Mouse (Mus musculus) heart, embryonic 15.5 days (tissue): ENCODE data around the gene Zc3h12d. TPM values are rescaled to one million over a fixed set of nuclear protein-coding genes. Genes with fewer than 3 reads are reported as not detected.
"Not testable (repeated sequence)": the region's sequence is repeated elsewhere in the genome, so short reads cannot be mapped to it uniquely, and the experiment has no call there.

Experiments
- ATAC-seq: fragments of 200-750 bp; cut with Nextera tagmentation; replicated peaks from 2 replicates; pipeline ENCODE4 v1.8.0; 2017; ENCODE audit warnings: low read depth, moderate TSS enrichment; ENCODE audit not compliant: insufficient number of reproducible peaks, insufficient read depth, low FRiP score
- H3K27ac ChIP-seq: fragments of 300-500 bp; sonication (generic); 2 replicates; pipeline ENCODE4 v1.5.1; 2015; ENCODE audit warnings: mild to moderate bottlenecking, inconsistent platforms
- H3K27me3 ChIP-seq: fragments of 300-500 bp; sonication (generic); 2 replicates; pipeline ENCODE4 v1.6.1; 2015; ENCODE audit warnings: inconsistent platforms
- H3K36me3 ChIP-seq: fragments of 300-500 bp; sonication (generic); 2 replicates; pipeline ENCODE4 v1.6.1; 2015; ENCODE audit warnings: mild to moderate bottlenecking, inconsistent platforms
- H3K4me1 ChIP-seq: fragments of 300-500 bp; sonication (generic); replicated peaks from 2 replicates; pipeline ENCODE4 v1.6.1; 2015; ENCODE audit warnings: inconsistent platforms
- H3K4me2 ChIP-seq: fragments of 300-500 bp; sonication (generic); 2 replicates; pipeline ENCODE4 v1.6.1; 2015; ENCODE audit warnings: inconsistent platforms, mild to moderate bottlenecking, moderate library complexity
- H3K4me3 ChIP-seq: fragments of 300-500 bp; sonication (generic); 2 replicates; pipeline ENCODE4 v1.5.1; 2015; ENCODE audit warnings: mild to moderate bottlenecking, inconsistent platforms
- H3K9ac ChIP-seq: fragments of 300-500 bp; sonication (generic); 2 replicates; pipeline ENCODE4 v1.6.1; 2015; ENCODE audit warnings: mild to moderate bottlenecking, inconsistent platforms
- H3K9me3 ChIP-seq: fragments of 300-500 bp; sonication (generic); replicated peaks from 2 replicates; pipeline ENCODE4 v1.6.1; 2016; ENCODE audit warnings: inconsistent platforms
- WGBS: fragments of 180-500 bp; shearing (Covaris S2); methylation state at CpG from one replicate; pipeline ENCODE4 v1.1.7; 2015; ENCODE audit warnings: mixed read lengths; 5-methylcytosine and 5-hydroxymethylcytosine counted together
- polyA plus RNA-seq: library from polyadenylated mRNA; unstranded; fragments of >200 nt; fragmentation: Nextera tagmentation; extraction: Ambion mirVana; gene quantifications from 2 replicates; pipeline ENCODE4 v1.2.1, GENCODE M21; 2015

The Zc3h12d gene
- polyA plus RNA-seq, 1 experiment from 2014 or later, result 0.20 TPM

DNA sequence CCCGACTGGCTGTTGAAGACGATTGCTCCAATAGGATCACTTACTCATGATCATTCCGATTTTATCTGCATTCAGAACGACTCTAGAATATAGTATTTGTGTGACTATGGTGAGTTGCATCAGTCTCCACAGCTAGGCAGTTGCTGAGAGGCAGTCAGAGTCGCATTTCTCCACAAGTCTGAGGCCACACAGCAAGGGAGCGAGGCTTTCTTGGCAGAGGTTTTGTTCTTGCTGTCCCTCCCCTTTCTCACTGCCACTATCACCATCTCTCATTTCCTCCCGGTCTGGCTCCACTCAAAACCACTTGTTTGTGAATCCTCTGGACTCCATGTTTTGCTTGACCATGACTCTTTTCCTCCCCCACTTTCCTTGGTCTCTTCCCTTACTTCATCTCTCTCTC is 41.9 kb downstream of the Zc3h12d start:
- H3K9ac ChIP-seq, result no peak overlapping the region
- no peak for ATAC-seq
- H3K9me3 ChIP-seq, result 0 out of 2 replicates have a peak, but pooled peaks cover 1% of the 10 kb centered on the region
- H3K4me1 ChIP-seq, result peaks cover 7% of the 10 kb centered on the region
- 0 out of 2 replicates have a peak, but pooled peaks cover 2% of the 10 kb centered on the region for H3K27me3 ChIP-seq
- WGBS, result 66% methylated on average over 7 of the region's 7 CpGs
- no peaks in the 10 kb centered on the region for H3K36me3 ChIP-seq
- H3K4me2 ChIP-seq, result no peak overlapping the region
- H3K4me3 ChIP-seq, result no peak overlapping the region
- H3K27ac ChIP-seq, result no peak overlapping the region

DNA sequence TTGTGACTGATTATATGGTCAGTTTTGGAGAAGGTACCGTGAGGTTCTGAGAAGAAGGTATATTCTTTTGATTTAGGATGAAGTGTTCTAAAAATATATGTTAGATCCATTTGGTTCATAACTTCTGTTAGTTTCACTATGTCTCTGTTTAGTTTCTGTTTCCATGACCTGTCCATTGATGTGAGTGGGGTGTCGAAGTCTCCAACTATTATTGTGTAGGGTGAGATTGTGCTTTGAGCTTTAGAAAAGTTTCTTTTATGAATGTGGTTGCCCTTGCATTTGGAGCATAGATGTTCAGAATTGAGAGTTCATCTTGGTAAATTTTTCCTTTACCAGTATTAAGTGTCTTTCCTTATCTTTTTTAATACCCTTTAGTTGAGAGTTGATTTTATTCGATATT is 48.0 kb downstream of the Zc3h12d start:
- 86% methylated on average over 3 of the region's 3 CpGs for WGBS
- not testable (repeated sequence) for H3K36me3 ChIP-seq, H3K4me1 ChIP-seq, H3K27me3 ChIP-seq, H3K4me3 ChIP-seq, H3K27ac ChIP-seq, H3K9me3 ChIP-seq, H3K4me2 ChIP-seq, H3K9ac ChIP-seq, ATAC-seq

- no peaks in the 10 kb centered on the region for H3K36me3 ChIP-seq
- WGBS, result 82% methylated on average over 3 of the region's 3 CpGs
- 0 out of 2 replicates have a peak, but pooled peaks cover 2% of the 10 kb centered on the region for H3K9me3 ChIP-seq
- ATAC-seq, result no peak
- no peaks in the 10 kb centered on the region for H3K27me3 ChIP-seq
- H3K27ac ChIP-seq, result no peak overlapping the region
- no peaks in the 10 kb centered on the region for H3K4me1 ChIP-seq
- H3K4me3 ChIP-seq, result no peak overlapping the region
- H3K4me2 ChIP-seq, result no peak overlapping the region
- no peak overlapping the region for H3K9ac ChIP-seq
Measured at GRCm38 (mm10) chr10:7881971-7882370, 49.7 kb downstream of the Zc3h12d start.

GRCm38 (mm10) chr10:7883524-7883923 is 51.3 kb downstream of the Zc3h12d start:
- H3K27ac ChIP-seq, result no peak overlapping the region
- no peak overlapping the region for H3K9ac ChIP-seq
- H3K4me2 ChIP-seq, result no peak overlapping the region
- H3K4me3 ChIP-seq, result no peak overlapping the region
- H3K9me3 ChIP-seq, result 0 out of 2 replicates have a peak, but pooled peaks cover 2% of the 10 kb centered on the region
- H3K4me1 ChIP-seq, result no peaks in the 10 kb centered on the region
- no peak for ATAC-seq
- WGBS, result 9% methylated on average over 5 of the region's 5 CpGs
- H3K27me3 ChIP-seq, result no peaks in the 10 kb centered on the region
- H3K36me3 ChIP-seq, result no peaks in the 10 kb centered on the region

GRCm38 (mm10) chr10:7888256-7888868 is 56.1 kb downstream of the Zc3h12d start:
- WGBS, result 81% methylated on average over 11 of the region's 11 CpGs
- Histone ChIP-seq H3K4me2 (no peak overlapping the region), H3K9me3 (no peaks in the 10 kb centered on the region), H3K36me3 (no peaks in the 10 kb centered on the region), H3K4me1 (no peaks in the 10 kb centered on the region), H3K4me3 (no peak overlapping the region), H3K9ac (no peak overlapping the region), H3K27ac (no peak overlapping the region), H3K27me3 (no peaks in the 10 kb centered on the region)
- no peak for ATAC-seq

DNA sequence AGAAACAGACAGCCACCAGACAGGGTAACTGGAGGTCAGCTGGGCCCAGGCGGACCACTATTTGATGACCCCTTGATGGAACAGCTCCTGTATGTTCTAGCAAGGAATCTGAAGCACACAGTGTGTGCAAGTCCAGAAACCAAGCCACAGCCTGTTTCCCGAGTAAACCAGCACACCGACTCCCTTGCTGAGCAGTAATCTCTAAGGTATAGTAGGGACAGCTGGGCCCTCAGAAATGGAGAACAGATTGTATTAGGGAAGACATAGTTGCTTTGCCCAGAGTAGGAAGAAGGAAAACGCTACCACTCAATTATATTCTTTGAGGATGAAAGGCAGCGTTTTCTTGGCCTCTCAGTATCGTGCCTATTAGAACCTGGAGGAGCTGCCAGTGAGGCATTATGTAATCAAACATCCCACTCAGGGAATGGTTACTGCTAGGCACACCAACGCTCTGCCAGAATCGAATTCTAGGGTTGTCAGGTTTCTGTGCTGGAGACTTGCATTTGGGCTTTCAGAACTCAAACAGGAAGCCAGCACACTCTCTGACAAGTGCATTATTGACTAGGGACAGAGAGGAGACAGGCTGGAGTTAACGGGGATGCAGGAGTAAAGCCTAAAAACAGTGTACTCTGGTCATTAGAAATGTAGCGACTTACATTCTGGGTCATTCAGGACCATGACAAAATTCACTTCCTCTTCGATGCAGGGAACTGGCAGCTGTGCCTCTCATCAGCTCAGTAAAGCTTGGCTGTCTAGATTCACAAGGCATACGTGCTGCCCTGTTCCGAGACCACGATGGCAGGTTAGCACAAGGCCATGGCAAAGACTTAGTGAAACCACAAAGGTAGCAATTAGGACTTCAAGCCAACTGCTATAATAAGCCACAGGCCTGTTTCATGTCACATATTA is 68.7 kb downstream of the Zc3h12d start:
- H3K27ac ChIP-seq, result no peak overlapping the region
- ATAC-seq, result no peak

GRCm38 (mm10) chr10:7904157-7904556 is 71.9 kb downstream of the Zc3h12d start:
- no peak overlapping the region for H3K4me2 ChIP-seq
- H3K36me3 ChIP-seq, result peaks cover 57% of the 10 kb centered on the region
- H3K4me3 ChIP-seq, result no peak overlapping the region
- no peak for ATAC-seq
- H3K9me3 ChIP-seq, result no peaks in the 10 kb centered on the region
- no peak overlapping the region for H3K27ac ChIP-seq
- no peaks in the 10 kb centered on the region for H3K4me1 ChIP-seq
- no peak overlapping the region for H3K9ac ChIP-seq
- H3K27me3 ChIP-seq, result no peaks in the 10 kb centered on the region
- 92% methylated on average over 5 of the region's 5 CpGs for WGBS

More for the DNA sequence above, 68.7 kb downstream of the Zc3h12d start:
- Histone ChIP-seq H3K27me3 (no peaks in the 10 kb centered on the region), H3K9me3 (no peaks in the 10 kb centered on the region), H3K4me3 (no peak overlapping the region), H3K4me1 (no peaks in the 10 kb centered on the region), H3K36me3 (peaks cover 31% of the 10 kb centered on the region), H3K9ac (no peak overlapping the region), H3K4me2 (no peak overlapping the region)
- whole genome bisulfite sequencing, result 87% methylated on average over 14 of the region's 14 CpGs

DNA sequence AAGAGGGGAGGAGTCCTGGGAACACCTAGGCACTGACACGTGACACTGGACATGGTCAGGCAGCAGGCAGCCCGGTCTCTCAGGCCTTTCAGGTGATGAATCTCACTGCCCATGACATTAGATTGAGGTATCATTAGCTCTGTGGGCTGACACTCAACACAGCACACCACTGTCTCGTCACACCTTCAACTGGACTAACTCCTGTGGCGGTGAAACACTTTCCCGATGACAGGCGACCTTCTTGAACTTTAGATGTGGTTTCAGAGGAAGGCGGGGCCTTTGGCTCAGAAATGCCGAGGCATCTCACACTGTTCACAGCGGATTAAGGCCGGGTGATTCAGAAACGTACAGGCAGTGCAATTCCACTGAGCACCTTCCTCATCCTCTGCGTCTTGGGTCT is 74.9 kb downstream of the Zc3h12d start:
- Histone ChIP-seq H3K27me3 (no peaks in the 10 kb centered on the region), H3K4me1 (peaks cover 9% of the 10 kb centered on the region), H3K9ac (no peak overlapping the region), H3K36me3 (peaks cover 55% of the 10 kb centered on the region), H3K4me3 (no peak overlapping the region), H3K9me3 (no peaks in the 10 kb centered on the region), H3K27ac (no peak overlapping the region), H3K4me2 (no peak overlapping the region)
- no peak for ATAC-seq
- 62% methylated on average over 12 of the region's 12 CpGs for WGBS

DNA sequence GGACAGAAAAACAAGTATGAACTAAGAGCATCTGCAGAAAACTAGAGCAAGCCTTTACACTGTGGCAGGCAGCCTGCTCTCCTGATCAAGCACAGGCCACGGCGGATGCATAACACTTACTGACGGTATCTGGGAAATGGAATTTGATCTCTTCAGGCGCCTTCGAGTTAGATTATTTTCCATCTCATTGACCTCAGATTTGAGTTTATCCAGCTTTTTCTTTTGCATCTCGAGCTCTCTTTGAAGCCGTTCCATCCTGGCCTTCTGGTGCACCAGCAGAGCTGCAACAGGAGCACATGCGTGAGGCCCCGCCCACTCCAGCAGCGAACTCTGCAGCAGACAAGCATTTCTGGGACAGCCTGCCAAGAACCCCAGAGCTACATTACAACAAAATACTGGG is 79.0 kb downstream of the Zc3h12d start:
- Histone ChIP-seq H3K36me3 (peaks cover 33% of the 10 kb centered on the region), H3K4me3 (no peak overlapping the region), H3K4me2 (no peak overlapping the region), H3K4me1 (peaks cover 11% of the 10 kb centered on the region), H3K9ac (no peak overlapping the region), H3K9me3 (no peaks in the 10 kb centered on the region), H3K27me3 (no peaks in the 10 kb centered on the region), H3K27ac (no peak overlapping the region)
- WGBS, result 51% methylated on average over 10 of the region's 10 CpGs
- ATAC-seq, result no peak
